Mouse (Mus musculus): ENCODE data around the gene 0610010K14Rik.

0610010K14Rik gene

GRCm38 (mm10) chr11:70237457-70238167, at the start of gene 0610010K14Rik:
TSS of gene 0610010K14Rik (minus strand) at chr11:70237914.
- peak; percentile 98 for DNase-seq (ENCODE audit: low spot score)

- no peak for DNase-seq (ENCODE audit: low spot score)
Observed at GRCm38 (mm10) chr11:70285686-70286085, 48.0 kb upstream of the 0610010K14Rik start.

GRCm38 (mm10) chr11:70284757-70285156, 47.0 kb upstream of the 0610010K14Rik start:
- no peak for DNase-seq (ENCODE audit: low spot score)

GRCm38 (mm10) chr11:70283666-70284065, 46.0 kb upstream of the 0610010K14Rik start:
- DNase-seq (ENCODE audit: low spot score) = no peak

- DNase-seq (ENCODE audit: low spot score) = no peak
Observed at GRCm38 (mm10) chr11:70280441-70280840, 42.7 kb upstream of the 0610010K14Rik start.

GRCm38 (mm10) chr11:70278961-70279360, 41.2 kb upstream of the 0610010K14Rik start:
- DNase-seq (ENCODE audit: low spot score) = no peak

- no peak for DNase-seq (ENCODE audit: low spot score)
Observed at GRCm38 (mm10) chr11:70271641-70272040, 33.9 kb upstream of the 0610010K14Rik start.

- DNase-seq (ENCODE audit: low spot score) = no peak
Observed at GRCm38 (mm10) chr11:70266405-70266804, 28.7 kb upstream of the 0610010K14Rik start.

GRCm38 (mm10) chr11:70265819-70266218, 28.1 kb upstream of the 0610010K14Rik start:
- no peak for DNase-seq (ENCODE audit: low spot score)

GRCm38 (mm10) chr11:70265252-70265651, 27.5 kb upstream of the 0610010K14Rik start:
- DNase-seq (ENCODE audit: low spot score) = no peak

- no peak for DNase-seq (ENCODE audit: low spot score)
Observed at GRCm38 (mm10) chr11:70259035-70259434, 21.3 kb upstream of the 0610010K14Rik start.

GRCm38 (mm10) chr11:70254931-70255531, 17.3 kb upstream of the 0610010K14Rik start, which contains the start of gene Alox12:
TSS of gene Alox12 (minus strand) at chr11:70255353.
- DNase-seq (ENCODE audit: low spot score) = no peak

- no peak for DNase-seq (ENCODE audit: low spot score)
Observed at GRCm38 (mm10) chr11:70254337-70254736, 16.6 kb upstream of the 0610010K14Rik start.

- DNase-seq (ENCODE audit: low spot score) = no peak
Observed at GRCm38 (mm10) chr11:70251853-70252252, 14.1 kb upstream of the 0610010K14Rik start.

- DNase-seq (ENCODE audit: low spot score) = no peak
Observed at GRCm38 (mm10) chr11:70250150-70250549, 12.4 kb upstream of the 0610010K14Rik start.

- no peak for DNase-seq (ENCODE audit: low spot score)
Observed at GRCm38 (mm10) chr11:70247136-70247845, 9.6 kb upstream of the 0610010K14Rik start.

- no peak for DNase-seq (ENCODE audit: low spot score)
Observed at GRCm38 (mm10) chr11:70242591-70242990, 4.9 kb upstream of the 0610010K14Rik start.

- peak; percentile 79 for DNase-seq (ENCODE audit: low spot score)
Observed at GRCm38 (mm10) chr11:70239541-70240279, 2.0 kb upstream of the 0610010K14Rik start, which contains the start of the genes Gm21988 and Rnasek. TSS of gene Gm21988 (minus strand) at chr11:70239830. TSS of gene Rnasek (minus strand) at chr11:70239842.

- DNase-seq (ENCODE audit: low spot score) = no peak
Observed at GRCm38 (mm10) chr11:70238591-70239440, 1.1 kb upstream of the 0610010K14Rik start.

- no peak for DNase-seq (ENCODE audit: low spot score)
Observed at GRCm38 (mm10) chr11:70236717-70237116, 997 bp downstream of the 0610010K14Rik start.

Data from ovary, postnatal 10 days (tissue).